Mouse (Mus musculus) heart, adult 2 months (tissue): Measurements from ENCODE around the gene Ier5l. TPM values are rescaled to one million over a fixed set of nuclear protein-coding genes. Genes with fewer than 3 reads are reported as not detected.

ENCODE experiments used
- DNase-seq, 2 experiments: peaks; one replicate each; pipeline ENCODE4 v3.0.0; 2021
- H3K27ac ChIP-seq: fragments of 200-600 bp; 2 replicates; pipeline ENCODE4 v1.8.1; 2022
- H3K27me3 ChIP-seq: fragments of 200-500 bp; 2 replicates; pipeline ENCODE4 v1.6.1; 2012; ENCODE audit warnings: mild to moderate bottlenecking, low read length, inconsistent platforms, mixed read lengths; ENCODE audit not compliant: control insufficient read depth, insufficient read depth
- H3K36me3 ChIP-seq: fragments of 200-500 bp; 2 replicates; pipeline ENCODE4 v1.6.1; 2012; ENCODE audit warnings: low read length, inconsistent platforms; ENCODE audit not compliant: control insufficient read depth, insufficient read depth
- H3K4me1 ChIP-seq: fragments of 200-500 bp; 2 replicates; pipeline ENCODE4 v1.6.1; 2011; ENCODE audit warnings: low read length; ENCODE audit not compliant: control insufficient read depth, insufficient read depth
- H3K4me3 ChIP-seq: fragments of 200-600 bp; 2 replicates; pipeline ENCODE4 v1.8.1; 2022
- H3K79me2 ChIP-seq: fragments of 200-500 bp; replicated peaks from 2 replicates; pipeline ENCODE4 v1.6.1; 2012; ENCODE audit warnings: mild to moderate bottlenecking, inconsistent platforms, low read length, moderate library complexity, mixed read lengths; ENCODE audit not compliant: control insufficient read depth, insufficient read depth
- H3K9ac ChIP-seq: fragments of 200-500 bp; 2 replicates; pipeline ENCODE4 v1.6.1; 2012; ENCODE audit warnings: low read depth, mild to moderate bottlenecking, control low read depth, inconsistent platforms, low read length, mixed read lengths
- CTCF ChIP-seq: fragments of 200-600 bp; IDR thresholded peaks from 2 replicates; pipeline ENCODE4 v1.8.1; 2022; ENCODE audit warnings: antibody characterized with exemption, mild to moderate bottlenecking, moderate library complexity
- EP300 ChIP-seq: fragments of 200-500 bp; IDR thresholded peaks from 2 replicates; pipeline ENCODE4 v1.6.1; 2011; ENCODE audit warnings: low read depth, low read length, control low read depth; ENCODE audit not compliant: insufficient read depth
- POLR2A ChIP-seq: fragments of 200-500 bp; IDR thresholded peaks from 2 replicates; pipeline ENCODE4 v1.6.1; 2011; ENCODE audit warnings: mild to moderate bottlenecking, low read depth, low read length, control low read depth; ENCODE audit not compliant: insufficient read depth
- WGBS: fragments of 180-500 bp; shearing (Covaris S2); methylation state at CpG from one replicate; pipeline ENCODE4 v1.1.7; 2018; 5-methylcytosine and 5-hydroxymethylcytosine counted together
- intact Hi-C: fragments of 180-260 bp; cut with DNase I; formaldehyde crosslinking; loops from one replicate; pipeline ENCODE4 v1.15.1; 2025
- long read RNA-seq: library from polyadenylated mRNA; stranded (forward); transcript quantifications from one replicate; pipeline ENCODE4 v2.0.0, GENCODE M21; 2021
- polyA plus RNA-seq: library from polyadenylated mRNA; depleted of rRNA; stranded (reverse); fragments of >200 nt; gene quantifications from 2 replicates; pipeline ENCODE4 v1.2.3, GENCODE M21; 2012; rRNA removed
- total RNA-seq, 2 experiments: library from RNA; stranded (reverse); gene quantifications; 2 replicates each; pipeline ENCODE4 v1.2.3; 2021

Ier5l gene
- total RNA-seq (1 to 10 TPM; 2.8 to 3.0 TPM), polyA plus RNA-seq (3.4 and 5.6 TPM in 2 replicates)
- long read RNA-seq, partial matches to known transcripts = 0 of 4 reads
- long read RNA-seq, other reads (novel, unspliced or antisense) = 0 of 4 reads

GRCm38 (mm10) chr2:30474039-30474438 lies at the start of gene Ier5l:
Ier5l (minus strand) TSS chr2:30474219.
- peak; percentile 97 to 99 for DNase-seq
- under 1% methylated on average over 37 of the region's 37 CpGs for WGBS
- H3K27ac ChIP-seq = peak within 1 kb of the TSS; percentile 98
- intact Hi-C loops = loop anchor here (2.0 kb wide), 1 partner anchor 115 kb away; no protein-coding TSS in a partner anchor
- no peaks in the 10 kb centered on the region for H3K27me3 ChIP-seq
- peaks cover 2% of the 10 kb centered on the region for H3K4me1 ChIP-seq
- TF ChIP-seq POLR2A (peak; percentile 99), CTCF (0 out of 2 replicates have a peak, but pooled peaks have one; percentile 20), EP300 (0 out of 2 replicates have a peak, but pooled peaks have one; percentile 52)
- no peaks in the 10 kb centered on the region for H3K36me3 ChIP-seq
- no peaks in the 10 kb centered on the region for H3K79me2 ChIP-seq
- H3K9ac ChIP-seq = peak within 1 kb of the TSS; percentile 94
- peak within 1 kb of the TSS; percentile 79 for H3K4me3 ChIP-seq

DNA sequence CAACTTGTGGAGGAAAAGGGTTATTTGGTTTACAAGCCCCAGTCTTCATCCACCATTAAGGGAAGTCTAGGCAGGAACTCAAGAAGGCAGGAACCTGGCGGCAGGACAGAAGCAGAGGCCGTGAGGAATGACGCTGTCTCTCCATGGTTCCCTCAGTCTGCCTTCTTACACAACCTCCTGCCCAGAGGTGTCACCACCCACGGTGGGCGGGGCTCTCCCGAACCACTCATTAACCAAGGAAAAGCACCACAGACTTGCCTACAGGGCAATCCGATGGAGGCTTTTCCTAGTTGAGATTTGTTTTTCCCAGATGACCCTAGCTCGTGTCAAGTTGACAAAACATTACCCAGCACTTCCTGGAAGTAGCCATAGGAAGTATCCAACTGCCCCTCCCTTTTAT lies 49.7 kb upstream of the Ier5l start:
- H3K36me3 ChIP-seq = no peaks in the 10 kb centered on the region
- H3K27ac ChIP-seq = no peak overlapping the region
- TF ChIP-seq POLR2A (no peak), CTCF (no peak), EP300 (no peak)
- H3K4me3 ChIP-seq = no peak overlapping the region
- H3K9ac ChIP-seq = no peak overlapping the region
- 66% methylated on average over 8 of the region's 8 CpGs for WGBS
- H3K4me1 ChIP-seq = peaks cover 7% of the 10 kb centered on the region
- H3K79me2 ChIP-seq = no peaks in the 10 kb centered on the region
- intact Hi-C loops = no loop called here
- no peaks in the 10 kb centered on the region for H3K27me3 ChIP-seq
- DNase-seq = no peak

- H3K4me3 ChIP-seq = no peak overlapping the region
- WGBS = 80% methylated on average over 16 of the region's 16 CpGs
- H3K4me1 ChIP-seq = no peaks in the 10 kb centered on the region
- no peak for DNase-seq
- intact Hi-C loops = no loop called here
- TF ChIP-seq CTCF (no peak), POLR2A (no peak), EP300 (no peak)
- no peaks in the 10 kb centered on the region for H3K36me3 ChIP-seq
- no peak overlapping the region for H3K9ac ChIP-seq
- H3K79me2 ChIP-seq = no peaks in the 10 kb centered on the region
- no peak overlapping the region for H3K27ac ChIP-seq
- no peaks in the 10 kb centered on the region for H3K27me3 ChIP-seq
Measured at GRCm38 (mm10) chr2:30510711-30511380, 36.8 kb upstream of the Ier5l start.

DNA sequence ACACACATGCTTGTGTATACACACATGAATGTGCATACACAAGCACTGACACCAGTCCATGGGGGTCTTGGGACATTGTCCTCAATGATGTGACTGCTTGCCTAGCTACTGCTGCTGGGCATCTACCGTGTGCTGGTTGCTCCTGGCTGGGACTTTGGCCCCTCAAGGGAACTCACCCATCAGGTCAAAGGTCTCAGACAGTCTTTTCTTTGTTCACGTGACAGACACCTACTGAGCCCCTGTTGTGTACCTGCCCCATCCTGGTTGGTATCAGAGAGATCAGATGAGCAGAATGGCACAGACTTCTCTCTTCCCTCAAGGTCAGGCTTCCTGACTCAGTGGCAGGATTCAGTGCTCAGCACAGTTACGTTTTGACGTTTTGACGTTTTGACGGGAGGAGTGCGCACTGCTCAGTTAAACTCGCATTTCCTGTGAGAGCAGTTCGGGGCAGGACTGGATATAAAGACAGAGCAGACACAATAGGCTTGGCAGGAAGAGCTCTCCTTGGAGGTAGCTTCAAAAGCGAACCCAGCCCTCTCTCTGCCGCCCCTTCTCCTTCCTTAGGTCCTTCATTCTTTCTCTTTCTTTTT lies 33.2 kb upstream of the Ier5l start:
- H3K36me3 ChIP-seq = no peaks in the 10 kb centered on the region
- H3K4me3 ChIP-seq = no peak overlapping the region
- no peaks in the 10 kb centered on the region for H3K79me2 ChIP-seq
- no peaks in the 10 kb centered on the region for H3K4me1 ChIP-seq
- no peak for DNase-seq
- TF ChIP-seq CTCF (no peak), EP300 (no peak), POLR2A (no peak)
- H3K27ac ChIP-seq = no peak overlapping the region
- intact Hi-C loops = loop anchor here (5.0 kb wide), 1 partner anchor 60 kb away; no protein-coding TSS in a partner anchor
- H3K27me3 ChIP-seq = no peaks in the 10 kb centered on the region
- 39% methylated on average over 11 of the region's 11 CpGs for WGBS
- H3K9ac ChIP-seq = no peak overlapping the region

GRCm38 (mm10) chr2:30503677-30504621 lies 29.9 kb upstream of the Ier5l start:
- Histone ChIP-seq H3K79me2 (no peaks in the 10 kb centered on the region), H3K36me3 (no peaks in the 10 kb centered on the region), H3K27ac (no peak overlapping the region), H3K27me3 (no peaks in the 10 kb centered on the region), H3K9ac (no peak overlapping the region), H3K4me3 (no peak overlapping the region), H3K4me1 (no peaks in the 10 kb centered on the region)
- no peak for DNase-seq
- 29% methylated on average over 23 of the region's 23 CpGs for WGBS
- no peak for TF ChIP-seq POLR2A
- TF ChIP-seq EP300 = no peak
- no peak for TF ChIP-seq CTCF
- intact Hi-C loops = no loop called here
